ENCODE assay signal across 17 mouse cellular contexts in the genomic region with DNA sequence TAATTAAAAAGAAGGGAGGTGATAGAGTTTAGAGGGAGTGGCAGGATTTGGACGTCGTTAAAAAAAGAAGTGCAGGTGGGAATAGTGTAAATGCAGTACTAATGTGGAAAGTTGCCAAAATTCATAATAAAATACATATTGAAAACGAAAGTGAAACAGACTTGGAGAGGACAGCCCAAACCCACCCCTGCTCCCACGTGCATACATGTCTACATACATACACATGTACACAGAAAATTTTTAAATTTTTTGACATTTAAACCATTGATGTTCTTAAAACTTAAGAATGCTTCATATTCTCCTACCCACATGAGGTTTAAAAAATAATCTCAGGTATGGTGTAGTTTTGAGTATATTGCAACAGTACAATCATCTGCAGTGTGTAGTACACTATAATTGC. TPM values are rescaled to one million over a fixed set of nuclear protein-coding genes. Genes with fewer than 3 reads are reported as not detected.
"Had no signal": no experiment of that assay in that cellular context is flagged by ENCODE, and none has a peak within 500 bp of the region (broad histone marks: within the 10 kb centered on the region; RNA-seq: fewer than 3 reads in every experiment).

No protein-coding gene starts in this region.

- H3K9ac ChIP-seq: limb, embryonic 15.5 days; liver, embryonic 12.5 days; lung, embryonic 14.5 days; neural tube, embryonic 12.5 days had no signal

- H3K9me3 ChIP-seq: limb, embryonic 15.5 days; liver, embryonic 12.5 days; neural tube, embryonic 12.5 days had no signal

- H3K27ac ChIP-seq: kidney, postnatal 0 days; limb, embryonic 15.5 days; liver, embryonic 12.5 days; neural tube, embryonic 12.5 days had no signal

- H3K4me2 ChIP-seq: limb, embryonic 15.5 days; liver, embryonic 12.5 days; lung, embryonic 14.5 days; neural tube, embryonic 12.5 days had no signal

- H3K4me1 ChIP-seq: limb, embryonic 15.5 days; liver, embryonic 12.5 days; neural tube, embryonic 12.5 days had no signal

- DNase-seq: kidney, adult 11 months; kidney, adult 9 months; kidney, postnatal 36 days; layer of hippocampus, adult 9-11 months; layer of hippocampus, postnatal 36 days; lung, embryonic 14.5 days; lung, postnatal 10 days; lung, postnatal 4 days; midbrain, embryonic 14.5 days; retina, postnatal 1 day; thymus, postnatal 4 days had no signal

- H3K36me3 ChIP-seq: limb, embryonic 15.5 days; liver, embryonic 12.5 days; neural tube, embryonic 12.5 days had no signal

- ATAC-seq: liver, embryonic 12.5 days had no signal

- H3K27me3 ChIP-seq: limb, embryonic 15.5 days; liver, embryonic 12.5 days; neural tube, embryonic 12.5 days had no signal

- H3K4me3 ChIP-seq: limb, embryonic 15.5 days; liver, embryonic 12.5 days; neural tube, embryonic 12.5 days had no signal

RNA-seq across cellular contexts. Expression of a gene that starts 49.2 kb away (rescaled TPM):
- total RNA-seq: megakaryocyte-erythroid progenitor cell, adult 5-6 weeks had no signal
- polyA plus RNA-seq: liver, embryonic 16.5 days had no signal
